Mouse (Mus musculus): ENCODE results near the gene Cyp2c69. TPM values are rescaled to one million over a fixed set of nuclear protein-coding genes. Genes with fewer than 3 reads are reported as not detected.

The Cyp2c69 gene
- polyA plus RNA-seq (2012; rRNA removed; ENCODE audit: low replicate concordance), result not detected in 2 replicates

DNA sequence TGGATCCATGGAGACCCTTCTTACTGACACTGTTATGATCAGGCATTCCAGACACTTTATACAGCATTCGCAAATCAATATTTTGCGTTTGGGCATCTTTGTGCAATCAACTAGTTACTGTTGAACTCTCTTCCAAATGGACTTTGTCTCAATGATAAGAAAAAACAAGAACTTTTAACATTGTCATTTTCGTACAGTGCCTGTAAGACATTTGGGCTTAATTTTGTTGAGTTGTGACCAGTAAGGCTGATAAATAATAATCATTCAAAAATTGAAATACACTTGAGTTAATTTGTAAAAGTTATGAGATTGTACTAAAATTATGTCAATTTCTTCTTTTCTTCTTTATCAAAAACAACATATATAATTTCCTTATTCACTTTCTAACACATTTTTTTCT lies at the start of gene Cyp2c69:
Gene Cyp2c69, minus strand, starts transcription at position 101 of the 400 bp plus-strand sequence.

DNA sequence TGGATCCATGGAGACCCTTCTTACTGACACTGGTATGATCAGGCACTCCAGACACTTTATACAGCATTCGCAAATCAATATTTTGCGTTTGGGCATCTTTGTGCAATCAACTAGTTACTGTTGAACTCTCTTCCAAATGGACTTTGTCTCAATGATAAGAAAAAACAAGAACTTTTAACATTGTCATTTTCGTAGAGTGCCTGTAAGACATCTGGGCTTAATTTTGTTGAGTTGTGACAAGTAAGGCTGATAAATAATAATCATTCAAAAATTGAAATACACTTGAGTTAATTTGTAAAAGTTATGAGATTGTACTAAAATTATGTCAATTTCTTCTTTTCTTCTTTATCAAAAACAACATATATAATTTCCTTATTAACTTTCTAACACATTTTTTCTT lies 73.9 kb downstream of the Cyp2c69 start, which contains the start of gene Cyp2c40:
Gene Cyp2c40, minus strand, starts transcription at position 101 of the 400 bp plus-strand sequence.

Other genes with a start within 250 kb of the Cyp2c69 start
- 0.15 and 0.30 TPM in 2 replicates for gene Cyp2c67, start 237.7 kb downstream of the Cyp2c69 start, polyA plus RNA-seq (2012; rRNA removed; ENCODE audit: low replicate concordance)
- gene Cyp2c68, start 145.7 kb downstream of the Cyp2c69 start, polyA plus RNA-seq (2012; rRNA removed; ENCODE audit: low replicate concordance), result 13.2 and 29.0 TPM in 2 replicates
- not detected in 2 replicates for gene Cyp2c40, start 74.0 kb downstream of the Cyp2c69 start, polyA plus RNA-seq (2012; rRNA removed; ENCODE audit: low replicate concordance)
- not detected in 2 replicates for gene Cyp2c37, start 105.6 kb upstream of the Cyp2c69 start, polyA plus RNA-seq (2012; rRNA removed; ENCODE audit: low replicate concordance)
- gene Cyp2c54, start 187.0 kb upstream of the Cyp2c69 start, polyA plus RNA-seq (2012; rRNA removed; ENCODE audit: low replicate concordance), result not detected in 2 replicates
- 0.07 TPM in 1 of 2 replicates, not detected in the other for gene Cyp2c50, start 202.9 kb upstream of the Cyp2c69 start, polyA plus RNA-seq (2012; rRNA removed; ENCODE audit: low replicate concordance)